Mouse (Mus musculus): Measurements from ENCODE around the gene Cfap46. TPM values are rescaled to one million over a fixed set of nuclear protein-coding genes. Genes with fewer than 3 reads are reported as not detected.

Cfap46 gene
- polyA plus RNA-seq, 1 experiment from 2014 or later, result not detected

- Histone ChIP-seq H3K27me3 (ENCODE audit: control insufficient read depth, insufficient read depth, low read depth, low read length) (no peaks in the 10 kb centered on the region), H3K4me1 (ENCODE audit: control insufficient read depth, low read depth, low read length) (no peaks in the 10 kb centered on the region), H3K4me2 (ENCODE audit: low read depth, low read length) (no peak overlapping the region), H3K9me3 (replicated peaks; ENCODE audit: control insufficient read depth, low read length) (no peaks in the 10 kb centered on the region), H3K4me3 (ENCODE audit: low read depth, low read length) (no peak overlapping the region), H3K27ac (ENCODE audit: low read length) (no peak overlapping the region), H3K36me3 (ENCODE audit: control insufficient read depth, insufficient read depth) (no peaks in the 10 kb centered on the region; the same call in 1 of the 2 replicates), H3K9ac (ENCODE audit: low read depth, low read length) (no peak overlapping the region)
- WGBS (ENCODE audit: insufficient replicate concordance), result 54% methylated on average over 3 of the region's 3 CpGs
- ATAC-seq (ENCODE audit: low read depth), result no peak
Observed at GRCm38 (mm10) chr7:139572665-139573064, 111.0 kb downstream of the Cfap46 start.

- no peaks in the 10 kb centered on the region; the same call in 1 of the 2 replicates for H3K36me3 ChIP-seq (ENCODE audit: control insufficient read depth, insufficient read depth)
- no peaks in the 10 kb centered on the region for H3K27me3 ChIP-seq (ENCODE audit: control insufficient read depth, insufficient read depth, low read depth, low read length)
- no peak overlapping the region for H3K4me3 ChIP-seq (ENCODE audit: low read depth, low read length)
- no peaks in the 10 kb centered on the region for H3K9me3 ChIP-seq (replicated peaks; ENCODE audit: control insufficient read depth, low read length)
- H3K4me1 ChIP-seq (ENCODE audit: control insufficient read depth, low read depth, low read length), result no peaks in the 10 kb centered on the region
- no peak overlapping the region for H3K27ac ChIP-seq (ENCODE audit: low read length)
- no peak overlapping the region for H3K4me2 ChIP-seq (ENCODE audit: low read depth, low read length)
- WGBS (ENCODE audit: insufficient replicate concordance), result 78% methylated on average over 5 of the region's 5 CpGs
- H3K9ac ChIP-seq (ENCODE audit: low read depth, low read length), result no peak overlapping the region
- no peak for ATAC-seq (ENCODE audit: low read depth)
Observed at GRCm38 (mm10) chr7:139570788-139571187, 112.8 kb downstream of the Cfap46 start.

GRCm38 (mm10) chr7:139566533-139566932 lies 117.1 kb downstream of the Cfap46 start:
- H3K9me3 ChIP-seq (replicated peaks; ENCODE audit: control insufficient read depth, low read length), result no peaks in the 10 kb centered on the region
- WGBS (ENCODE audit: insufficient replicate concordance), result 20% methylated on average over 8 of the region's 8 CpGs

GRCm38 (mm10) chr7:139565998-139566397 lies 117.6 kb downstream of the Cfap46 start:
- no peak overlapping the region for H3K4me2 ChIP-seq (ENCODE audit: low read depth, low read length)
- H3K27me3 ChIP-seq (ENCODE audit: control insufficient read depth, insufficient read depth, low read depth, low read length), result no peaks in the 10 kb centered on the region
- no peaks in the 10 kb centered on the region for H3K4me1 ChIP-seq (ENCODE audit: control insufficient read depth, low read depth, low read length)
- no peak overlapping the region for H3K9ac ChIP-seq (ENCODE audit: low read depth, low read length)
- no peaks in the 10 kb centered on the region for H3K36me3 ChIP-seq (ENCODE audit: control insufficient read depth, insufficient read depth)
- no peak for ATAC-seq (ENCODE audit: low read depth)
- H3K4me3 ChIP-seq (ENCODE audit: low read depth, low read length), result no peak overlapping the region
- H3K9me3 ChIP-seq (replicated peaks; ENCODE audit: control insufficient read depth, low read length), result no peaks in the 10 kb centered on the region
- no peak overlapping the region for H3K27ac ChIP-seq (ENCODE audit: low read length)
- WGBS (ENCODE audit: insufficient replicate concordance), result 51% methylated on average over 6 of the region's 6 CpGs

More at GRCm38 (mm10) chr7:139566533-139566932, 117.1 kb downstream of the Cfap46 start:
- no peak overlapping the region for H3K27ac ChIP-seq (ENCODE audit: low read length)
- H3K4me1 ChIP-seq (ENCODE audit: control insufficient read depth, low read depth, low read length), result no peaks in the 10 kb centered on the region
- H3K9ac ChIP-seq (ENCODE audit: low read depth, low read length), result no peak overlapping the region
- H3K36me3 ChIP-seq (ENCODE audit: control insufficient read depth, insufficient read depth), result no peaks in the 10 kb centered on the region
- H3K27me3 ChIP-seq (ENCODE audit: control insufficient read depth, insufficient read depth, low read depth, low read length), result no peaks in the 10 kb centered on the region
- H3K4me2 ChIP-seq (ENCODE audit: low read depth, low read length), result no peak overlapping the region
- H3K4me3 ChIP-seq (ENCODE audit: low read depth, low read length), result no peak overlapping the region
- no peak for ATAC-seq (ENCODE audit: low read depth)

GRCm38 (mm10) chr7:139564161-139564560 lies 119.5 kb downstream of the Cfap46 start:
- no peaks in the 10 kb centered on the region for H3K4me1 ChIP-seq (ENCODE audit: control insufficient read depth, low read depth, low read length)

GRCm38 (mm10) chr7:139563425-139563824 lies 120.2 kb downstream of the Cfap46 start:
- no peak overlapping the region for H3K4me2 ChIP-seq (ENCODE audit: low read depth, low read length)
- no peak for ATAC-seq (ENCODE audit: low read depth)
- H3K4me1 ChIP-seq (ENCODE audit: control insufficient read depth, low read depth, low read length), result no peaks in the 10 kb centered on the region
- no peak overlapping the region for H3K4me3 ChIP-seq (ENCODE audit: low read depth, low read length)
- no peaks in the 10 kb centered on the region for H3K27me3 ChIP-seq (ENCODE audit: control insufficient read depth, insufficient read depth, low read depth, low read length)
- no peaks in the 10 kb centered on the region for H3K36me3 ChIP-seq (ENCODE audit: control insufficient read depth, insufficient read depth)
- H3K27ac ChIP-seq (ENCODE audit: low read length), result no peak overlapping the region
- no peaks in the 10 kb centered on the region for H3K9me3 ChIP-seq (replicated peaks; ENCODE audit: control insufficient read depth, low read length)
- 60% methylated on average over 4 of the region's 4 CpGs for WGBS (ENCODE audit: insufficient replicate concordance)
- H3K9ac ChIP-seq (ENCODE audit: low read depth, low read length), result no peak overlapping the region

More at GRCm38 (mm10) chr7:139564161-139564560, 119.5 kb downstream of the Cfap46 start:
- Histone ChIP-seq H3K27ac (ENCODE audit: low read length) (no peak overlapping the region), H3K4me2 (ENCODE audit: low read depth, low read length) (no peak overlapping the region), H3K9me3 (replicated peaks; ENCODE audit: control insufficient read depth, low read length) (no peaks in the 10 kb centered on the region), H3K4me3 (ENCODE audit: low read depth, low read length) (no peak overlapping the region), H3K9ac (ENCODE audit: low read depth, low read length) (no peak overlapping the region), H3K27me3 (ENCODE audit: control insufficient read depth, insufficient read depth, low read depth, low read length) (no peaks in the 10 kb centered on the region), H3K36me3 (ENCODE audit: control insufficient read depth, insufficient read depth) (no peaks in the 10 kb centered on the region)
- 66% methylated on average over 2 of the region's 2 CpGs for WGBS (ENCODE audit: insufficient replicate concordance)
- no peak for ATAC-seq (ENCODE audit: low read depth)

GRCm38 (mm10) chr7:139559659-139560058 lies 124.0 kb downstream of the Cfap46 start:
- Histone ChIP-seq H3K27ac (ENCODE audit: low read length) (no peak overlapping the region), H3K9me3 (replicated peaks; ENCODE audit: control insufficient read depth, low read length) (no peaks in the 10 kb centered on the region), H3K9ac (ENCODE audit: low read depth, low read length) (no peak overlapping the region), H3K4me2 (ENCODE audit: low read depth, low read length) (no peak overlapping the region), H3K27me3 (ENCODE audit: control insufficient read depth, insufficient read depth, low read depth, low read length) (no peaks in the 10 kb centered on the region), H3K36me3 (ENCODE audit: control insufficient read depth, insufficient read depth) (no peaks in the 10 kb centered on the region), H3K4me1 (ENCODE audit: control insufficient read depth, low read depth, low read length) (no peaks in the 10 kb centered on the region), H3K4me3 (ENCODE audit: low read depth, low read length) (no peak overlapping the region)
- no peak for ATAC-seq (ENCODE audit: low read depth)
- 74% methylated on average over 10 of the region's 10 CpGs for WGBS (ENCODE audit: insufficient replicate concordance)

GRCm38 (mm10) chr7:139556746-139557526 lies 126.7 kb downstream of the Cfap46 start:
- ATAC-seq (ENCODE audit: low read depth), result no peak
- 56% methylated on average over 10 of the region's 10 CpGs for WGBS (ENCODE audit: insufficient replicate concordance)
- H3K27me3 ChIP-seq (ENCODE audit: control insufficient read depth, insufficient read depth, low read depth, low read length), result no peaks in the 10 kb centered on the region

GRCm38 (mm10) chr7:139556331-139556730 lies 127.3 kb downstream of the Cfap46 start:
- Histone ChIP-seq H3K9me3 (replicated peaks; ENCODE audit: control insufficient read depth, low read length) (no peaks in the 10 kb centered on the region), H3K4me3 (ENCODE audit: low read depth, low read length) (no peak overlapping the region), H3K36me3 (ENCODE audit: control insufficient read depth, insufficient read depth) (no peaks in the 10 kb centered on the region), H3K4me1 (ENCODE audit: control insufficient read depth, low read depth, low read length) (no peaks in the 10 kb centered on the region), H3K27ac (ENCODE audit: low read length) (no peak overlapping the region), H3K4me2 (ENCODE audit: low read depth, low read length) (no peak overlapping the region), H3K9ac (ENCODE audit: low read depth, low read length) (no peak overlapping the region), H3K27me3 (ENCODE audit: control insufficient read depth, insufficient read depth, low read depth, low read length) (no peaks in the 10 kb centered on the region)
- 62% methylated on average over 5 of the region's 5 CpGs for WGBS (ENCODE audit: insufficient replicate concordance)
- ATAC-seq (ENCODE audit: low read depth), result no peak

More at GRCm38 (mm10) chr7:139556746-139557526, 126.7 kb downstream of the Cfap46 start:
- H3K27ac ChIP-seq (ENCODE audit: low read length), result no peak overlapping the region
- no peak overlapping the region for H3K4me3 ChIP-seq (ENCODE audit: low read depth, low read length)
- H3K4me1 ChIP-seq (ENCODE audit: control insufficient read depth, low read depth, low read length), result no peaks in the 10 kb centered on the region
- H3K4me2 ChIP-seq (ENCODE audit: low read depth, low read length), result no peak overlapping the region
- no peaks in the 10 kb centered on the region for H3K9me3 ChIP-seq (replicated peaks; ENCODE audit: control insufficient read depth, low read length)
- no peak overlapping the region for H3K9ac ChIP-seq (ENCODE audit: low read depth, low read length)
- H3K36me3 ChIP-seq (ENCODE audit: control insufficient read depth, insufficient read depth), result no peaks in the 10 kb centered on the region

All from liver, embryonic 16.5 days (tissue).